Mouse (Mus musculus) olfactory bulb, adult 2 months (tissue): ENCODE data around the gene Rere.

Experiments used
- CTCF ChIP-seq: fragments of 200-500 bp; IDR thresholded peaks from 2 replicates; pipeline ENCODE4 v1.5.1; 2012; ENCODE audit warnings: low read depth, mild to moderate bottlenecking, low read length, moderate library complexity; ENCODE audit not compliant: insufficient read depth
- POLR2A ChIP-seq: fragments of 200-500 bp; IDR thresholded peaks from 2 replicates; pipeline ENCODE4 v1.6.1; 2012; ENCODE audit warnings: mild to moderate bottlenecking, low read depth, low read length, moderate library complexity; ENCODE audit not compliant: insufficient read depth

DNA sequence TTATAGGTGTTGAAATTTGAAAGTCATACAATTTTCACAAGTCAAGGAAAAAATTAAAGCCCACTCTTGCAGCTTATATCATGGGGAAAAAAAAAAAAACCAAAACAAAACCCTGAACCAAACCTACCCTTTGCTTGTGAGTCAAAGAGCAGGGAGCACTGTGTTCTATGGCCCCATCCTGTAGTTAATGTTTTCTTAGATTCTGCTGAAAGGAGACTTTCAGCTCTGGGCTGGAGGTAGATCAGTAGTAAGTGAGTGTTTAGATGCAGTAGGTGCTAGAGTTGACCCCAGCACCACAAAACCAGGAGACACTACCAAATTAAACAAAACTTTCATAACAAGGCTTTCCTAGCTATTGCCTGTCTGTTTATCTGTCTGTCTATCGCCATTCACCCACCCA lies 133.3 kb downstream of the Rere start:
- TF ChIP-seq CTCF (no peak), POLR2A (no peak)
